Mouse (Mus musculus) midbrain, embryonic 14.5 days (tissue): Measurements from ENCODE around the gene Ranbp6. TPM values are rescaled to one million over a fixed set of nuclear protein-coding genes. Genes with fewer than 3 reads are reported as not detected.
A peak's percentile ranks its signal among the peaks of the same experiment; 100 is the strongest.

Source experiments
- ATAC-seq: fragments of 200-750 bp; cut with Nextera tagmentation; 2 replicates; pipeline ENCODE4 v1.8.0; 2017; ENCODE audit warnings: moderate number of reproducible peaks, moderate library complexity; ENCODE audit not compliant: low FRiP score, low TSS enrichment
- DNase-seq: peaks from one replicate; pipeline ENCODE4 v3.0.0-alpha.2; 2015
- H3K27ac ChIP-seq: fragments of 300-500 bp; sonication (generic); replicated peaks from 2 replicates; pipeline ENCODE4 v1.5.1; 2014; ENCODE audit warnings: mild to moderate bottlenecking, low read depth, low read length, moderate library complexity
- H3K27me3 ChIP-seq: fragments of 300-500 bp; sonication (generic); 2 replicates; pipeline ENCODE4 v1.6.1; 2014; ENCODE audit warnings: low read length, control low read depth, mixed read lengths; ENCODE audit not compliant: control insufficient read depth, insufficient read depth
- H3K36me3 ChIP-seq: fragments of 300-500 bp; sonication (generic); 2 replicates; pipeline ENCODE4 v1.6.1; 2014; ENCODE audit warnings: low read length, control low read depth; ENCODE audit not compliant: control insufficient read depth, insufficient read depth
- H3K4me1 ChIP-seq: fragments of 300-500 bp; sonication (generic); 2 replicates; pipeline ENCODE4 v1.6.1; 2014; ENCODE audit warnings: mild to moderate bottlenecking, antibody characterized with exemption, low read length, control low read depth; ENCODE audit not compliant: control insufficient read depth, insufficient read depth
- H3K4me2 ChIP-seq: fragments of 300-500 bp; sonication (generic); 2 replicates; pipeline ENCODE4 v1.6.1; 2014; ENCODE audit warnings: mild to moderate bottlenecking, low read length, moderate library complexity
- H3K4me3 ChIP-seq: fragments of 300-500 bp; sonication (generic); replicated peaks from 2 replicates; pipeline ENCODE4 v1.5.1; 2014; ENCODE audit warnings: low read depth, low read length
- H3K9ac ChIP-seq: fragments of 300-500 bp; sonication (generic); replicated peaks from 2 replicates; pipeline ENCODE4 v1.6.1; 2014; ENCODE audit warnings: mild to moderate bottlenecking, low read length, moderate library complexity
- H3K9me3 ChIP-seq: fragments of 300-500 bp; sonication (generic); 2 replicates; pipeline ENCODE4 v1.6.1; 2016; ENCODE audit warnings: low read length, control low read depth, mixed read lengths; ENCODE audit not compliant: control insufficient read depth
- WGBS: fragments of 180-500 bp; shearing (Covaris S2); extraction: QIAGEN DNeasy Blood & Tissue Kit; methylation state at CpG from one replicate; pipeline ENCODE4 v1.1.7; 2014; 5-methylcytosine and 5-hydroxymethylcytosine counted together
- polyA plus RNA-seq: library from polyadenylated mRNA; unstranded; fragments of >200 nt; fragmentation: Nextera tagmentation; extraction: Ambion mirVana; gene quantifications from 2 replicates; pipeline ENCODE4 v1.2.1, GENCODE M21; 2014

Ranbp6 gene
- polyA plus RNA-seq, 1 experiment from 2014 or later, result 66.7 TPM

- no peak overlapping the region for H3K4me2 ChIP-seq
- 84% methylated on average over 8 of the region's 8 CpGs for WGBS
- H3K9me3 ChIP-seq, result no peaks in the 10 kb centered on the region
- no peaks in the 10 kb centered on the region for H3K36me3 ChIP-seq
- peaks cover 24% of the 10 kb centered on the region for H3K4me1 ChIP-seq
- H3K27me3 ChIP-seq, result no peaks in the 10 kb centered on the region
- no peak overlapping the region for H3K27ac ChIP-seq
- DNase-seq, result no peak
- H3K4me3 ChIP-seq, result no peak overlapping the region
- ATAC-seq, result no peak
- H3K9ac ChIP-seq, result no peak overlapping the region
These were observed 30.2 kb upstream of the Ranbp6 start for GRCm38 (mm10) chr19:29842973-29843372.

GRCm38 (mm10) chr19:29840642-29841041 lies 27.9 kb upstream of the Ranbp6 start:
- Histone ChIP-seq H3K27me3 (no peaks in the 10 kb centered on the region), H3K4me1 (peaks cover 24% of the 10 kb centered on the region), H3K4me3 (no peak overlapping the region), H3K4me2 (no peak overlapping the region), H3K9me3 (no peaks in the 10 kb centered on the region), H3K27ac (no peak overlapping the region), H3K9ac (no peak overlapping the region), H3K36me3 (no peaks in the 10 kb centered on the region)
- WGBS, result 95% methylated on average over 4 of the region's 4 CpGs
- ATAC-seq, result no peak
- no peak for DNase-seq

GRCm38 (mm10) chr19:29838636-29839135 lies 25.9 kb upstream of the Ranbp6 start:
- Histone ChIP-seq H3K4me1 (peaks cover 8% of the 10 kb centered on the region), H3K27ac (no peak overlapping the region), H3K9ac (no peak overlapping the region), H3K4me2 (no peak overlapping the region), H3K9me3 (no peaks in the 10 kb centered on the region), H3K27me3 (no peaks in the 10 kb centered on the region), H3K4me3 (no peak overlapping the region), H3K36me3 (no peaks in the 10 kb centered on the region)
- ATAC-seq, result no peak
- no peak for DNase-seq
- 81% methylated on average over 3 of the region's 3 CpGs for WGBS

GRCm38 (mm10) chr19:29838171-29838570 lies 25.4 kb upstream of the Ranbp6 start:
- Histone ChIP-seq H3K36me3 (no peaks in the 10 kb centered on the region), H3K4me3 (no peak overlapping the region), H3K9me3 (no peaks in the 10 kb centered on the region), H3K9ac (no peak overlapping the region), H3K27me3 (no peaks in the 10 kb centered on the region), H3K4me2 (no peak overlapping the region), H3K27ac (no peak overlapping the region), H3K4me1 (peaks cover 3% of the 10 kb centered on the region)
- WGBS, result 62% methylated on average over 1 of the region's 1 CpGs
- no peak for ATAC-seq
- no peak for DNase-seq

- no peak for ATAC-seq
These were observed 22.7 kb upstream of the Ranbp6 start for GRCm38 (mm10) chr19:29835364-29836034.

GRCm38 (mm10) chr19:29830911-29831310 lies 18.1 kb upstream of the Ranbp6 start:
- DNase-seq, result no peak
- WGBS, result 80% methylated on average over 2 of the region's 2 CpGs
- H3K9ac ChIP-seq, result no peak overlapping the region
- H3K4me2 ChIP-seq, result no peak overlapping the region
- H3K36me3 ChIP-seq, result no peaks in the 10 kb centered on the region
- no peaks in the 10 kb centered on the region for H3K4me1 ChIP-seq
- H3K4me3 ChIP-seq, result no peak overlapping the region
- no peaks in the 10 kb centered on the region for H3K9me3 ChIP-seq
- H3K27me3 ChIP-seq, result no peaks in the 10 kb centered on the region
- no peak overlapping the region for H3K27ac ChIP-seq
- no peak for ATAC-seq

More at GRCm38 (mm10) chr19:29835364-29836034, 22.7 kb upstream of the Ranbp6 start:
- 74% methylated on average over 3 of the region's 3 CpGs for WGBS
- Histone ChIP-seq H3K36me3 (no peaks in the 10 kb centered on the region), H3K4me1 (no peaks in the 10 kb centered on the region), H3K9me3 (no peaks in the 10 kb centered on the region), H3K9ac (no peak overlapping the region), H3K4me2 (no peak overlapping the region), H3K27me3 (no peaks in the 10 kb centered on the region), H3K4me3 (no peak overlapping the region), H3K27ac (no peak overlapping the region)
- no peak for DNase-seq

GRCm38 (mm10) chr19:29828558-29828957 lies 15.8 kb upstream of the Ranbp6 start:
- no peak overlapping the region for H3K27ac ChIP-seq
- no peaks in the 10 kb centered on the region for H3K9me3 ChIP-seq
- H3K36me3 ChIP-seq, result no peaks in the 10 kb centered on the region
- 87% methylated on average over 5 of the region's 5 CpGs for WGBS
- DNase-seq, result no peak
- no peaks in the 10 kb centered on the region for H3K4me1 ChIP-seq
- H3K4me3 ChIP-seq, result no peak overlapping the region
- no peak overlapping the region for H3K4me2 ChIP-seq
- ATAC-seq, result no peak
- H3K27me3 ChIP-seq, result no peaks in the 10 kb centered on the region
- H3K9ac ChIP-seq, result no peak overlapping the region

- Histone ChIP-seq H3K4me1 (no peaks in the 10 kb centered on the region), H3K9me3 (no peaks in the 10 kb centered on the region), H3K4me2 (no peak overlapping the region), H3K4me3 (no peak overlapping the region), H3K27ac (no peak overlapping the region), H3K36me3 (no peaks in the 10 kb centered on the region), H3K9ac (no peak overlapping the region), H3K27me3 (no peaks in the 10 kb centered on the region)
- 78% methylated on average over 1 of the region's 1 CpGs for WGBS
- DNase-seq (peak; percentile 73), ATAC-seq (peak; percentile 63; the same call in 1 of the 2 replicates)
These were observed 13.9 kb upstream of the Ranbp6 start for GRCm38 (mm10) chr19:29826686-29827085.

GRCm38 (mm10) chr19:29825003-29825402 lies 12.2 kb upstream of the Ranbp6 start:
- H3K27ac ChIP-seq, result no peak overlapping the region
- no peaks in the 10 kb centered on the region for H3K27me3 ChIP-seq
- H3K36me3 ChIP-seq, result no peaks in the 10 kb centered on the region
- H3K9ac ChIP-seq, result no peak overlapping the region
- no peak overlapping the region for H3K4me2 ChIP-seq
- DNase-seq, result no peak
- WGBS, result 69% methylated on average over 2 of the region's 2 CpGs
- no peaks in the 10 kb centered on the region for H3K4me1 ChIP-seq
- no peaks in the 10 kb centered on the region for H3K9me3 ChIP-seq
- no peak overlapping the region for H3K4me3 ChIP-seq
- ATAC-seq, result no peak
